Mouse (Mus musculus): ENCODE results near the gene Bank1. TPM values are rescaled to one million over a fixed set of nuclear protein-coding genes. Genes with fewer than 3 reads are reported as not detected.

The Bank1 gene
- total and polyA plus RNA-seq, 3 experiments, result not detected

- TF ChIP-seq SIN3A (IDR thresholded peaks at IDR 0.05; ENCODE audit: low read length), result no peak
- TF ChIP-seq BHLHE40 (IDR thresholded peaks at IDR 0.05; ENCODE audit: borderline replicate concordance, low read depth, low read length), result no peak
- TF ChIP-seq NELFE (IDR thresholded peaks at IDR 0.05; ENCODE audit: low read depth, low read length), result no peak
- TF ChIP-seq USF2 (IDR thresholded peaks at IDR 0.05; ENCODE audit: borderline replicate concordance in 1 of 2, insufficient read depth in 1 of 2, low read depth in 1 of 2, low read length in 2 of 2), result no peak
- H3K4me3 ChIP-seq (ENCODE audit: control insufficient read depth in 1 of 2, insufficient read depth in 1 of 2, low read depth in 2 of 2, low read length in 2 of 2), result no peak overlapping the region
- no peak for DNase-seq (ENCODE audit: low read depth, low spot score)
- H3K9me3 ChIP-seq (replicated peaks; ENCODE audit: insufficient read depth, low read length), result no peaks in the 10 kb centered on the region
- no peaks in the 10 kb centered on the region for H3K4me1 ChIP-seq (ENCODE audit: control insufficient read depth in 1 of 2, insufficient read depth in 2 of 2, low read length in 2 of 2)
- H3K27ac ChIP-seq (ENCODE audit: control insufficient read depth, low read depth, low read length), result no peak overlapping the region
- H3K79me2 ChIP-seq (ENCODE audit: control insufficient read depth, insufficient read depth, low read length, poor library complexity), result no peaks in the 10 kb centered on the region
- no peak overlapping the region for H3K9ac ChIP-seq (ENCODE audit: control insufficient read depth, low read depth, low read length, poor library complexity, severe bottlenecking)
- peaks cover 0 to 6% of the 10 kb centered on the region in 2 experiments; a peak in 2 of 4 replicates for H3K36me3 ChIP-seq (ENCODE audit: control insufficient read depth in 1 of 2, insufficient read depth in 2 of 2, low read length in 2 of 2)
- no peaks in the 10 kb centered on the region; a peak in 1 of 4 replicates for H3K27me3 ChIP-seq (ENCODE audit: control insufficient read depth in 1 of 2, insufficient read depth in 2 of 2, low read length in 2 of 2)
These were observed 68.1 kb downstream of the Bank1 start for GRCm38 (mm10) chr3:136257761-136258160.

- no peaks in the 10 kb centered on the region for H3K9me3 ChIP-seq (replicated peaks; ENCODE audit: insufficient read depth, low read length)
These were observed 71.2 kb downstream of the Bank1 start for GRCm38 (mm10) chr3:136254713-136255112.

GRCm38 (mm10) chr3:136252820-136253219, 73.0 kb downstream of the Bank1 start:
- no peaks in the 10 kb centered on the region for H3K9me3 ChIP-seq (replicated peaks; ENCODE audit: insufficient read depth, low read length)

More at GRCm38 (mm10) chr3:136254713-136255112, 71.2 kb downstream of the Bank1 start:
- Histone ChIP-seq H3K4me3 (ENCODE audit: control insufficient read depth in 1 of 2, insufficient read depth in 1 of 2, low read depth in 2 of 2, low read length in 2 of 2) (no peak overlapping the region), H3K9ac (ENCODE audit: control insufficient read depth, low read depth, low read length, poor library complexity, severe bottlenecking) (no peak overlapping the region), H3K27me3 (ENCODE audit: control insufficient read depth in 1 of 2, insufficient read depth in 2 of 2, low read length in 2 of 2) (no peaks in the 10 kb centered on the region), H3K79me2 (ENCODE audit: control insufficient read depth, insufficient read depth, low read length, poor library complexity) (no peaks in the 10 kb centered on the region), H3K27ac (ENCODE audit: control insufficient read depth, low read depth, low read length) (no peak overlapping the region), H3K36me3 (ENCODE audit: control insufficient read depth in 1 of 2, insufficient read depth in 2 of 2, low read length in 2 of 2) (peaks cover 0 to 13% of the 10 kb centered on the region in 2 experiments; a peak in 2 of 4 replicates), H3K4me1 (ENCODE audit: control insufficient read depth in 1 of 2, insufficient read depth in 2 of 2, low read length in 2 of 2) (peaks cover 0 to 4% of the 10 kb centered on the region in 2 experiments; a peak in 1 of 4 replicates)
- TF ChIP-seq POLR2AphosphoS5 (IDR thresholded peaks at IDR 0.05; ENCODE audit: borderline replicate concordance, low read depth, low read length) (no peak), SIN3A (IDR thresholded peaks at IDR 0.05; ENCODE audit: low read length) (no peak), EP300 (IDR thresholded peaks at IDR 0.05; ENCODE audit: low read depth in 1 of 2, low read length in 2 of 2) (no peak), MXI1 (IDR thresholded peaks at IDR 0.05; ENCODE audit: low read depth, low read length) (no peak), ZMIZ1 (IDR thresholded peaks at IDR 0.05; ENCODE audit: low read depth, low read length) (no peak), TAL1 (IDR thresholded peaks at IDR 0.05; ENCODE audit: low read length) (no peak), UBTF (IDR thresholded peaks at IDR 0.05; ENCODE audit: borderline replicate concordance, insufficient read depth, low read depth, low read length) (no peak), MEF2A (IDR thresholded peaks at IDR 0.05; ENCODE audit: extremely low read depth, insufficient replicate concordance, low read depth, low read length, poor library complexity, severe bottlenecking) (no peak), TCF12 (IDR thresholded peaks at IDR 0.05; ENCODE audit: low read depth, low read length) (no peak), CHD2 (IDR thresholded peaks at IDR 0.05; ENCODE audit: low read length) (no peak), MAX (IDR thresholded peaks at IDR 0.05; ENCODE audit: low read length) (no peak), HCFC1 (IDR thresholded peaks at IDR 0.05; ENCODE audit: low read depth, low read length) (no peak), ZNF384 (IDR thresholded peaks at IDR 0.05; ENCODE audit: low read depth, low read length) (no peak), RCOR1 (IDR thresholded peaks at IDR 0.05; ENCODE audit: low read depth, low read length) (no peak), GATA1 (IDR thresholded peaks at IDR 0.05; ENCODE audit: low read depth, low read length) (no peak), CTCF (IDR thresholded peaks at IDR 0.05 in 2 of 3, conservative IDR thresholded peaks at IDR 0.05 in 1 of 3; ENCODE audit: control insufficient read depth in 1 of 3, insufficient read depth in 1 of 3, low read depth in 2 of 3, low read length in 3 of 3, poor library complexity in 1 of 3, severe bottlenecking in 1 of 3) (no peak), E2F4 (IDR thresholded peaks at IDR 0.05; ENCODE audit: borderline replicate concordance, low read depth, low read length) (no peak), POLR2A (IDR thresholded peaks at IDR 0.05; ENCODE audit: control insufficient read depth in 1 of 2, insufficient read depth in 1 of 2, low read depth in 1 of 2, low read length in 2 of 2, poor library complexity in 1 of 2) (no peak), GABPA (IDR thresholded peaks at IDR 0.05; ENCODE audit: low read depth, low read length) (no peak)
- DNase-seq (ENCODE audit: low read depth, low spot score), result no peak

More at GRCm38 (mm10) chr3:136252820-136253219, 73.0 kb downstream of the Bank1 start:
- H3K36me3 ChIP-seq (ENCODE audit: control insufficient read depth in 1 of 2, insufficient read depth in 2 of 2, low read length in 2 of 2), result peaks cover 0 to 13% of the 10 kb centered on the region in 2 experiments; a peak in 2 of 4 replicates
- no peak overlapping the region for H3K27ac ChIP-seq (ENCODE audit: control insufficient read depth, low read depth, low read length)
- H3K27me3 ChIP-seq (ENCODE audit: control insufficient read depth in 1 of 2, insufficient read depth in 2 of 2, low read length in 2 of 2), result no peaks in the 10 kb centered on the region
- H3K9ac ChIP-seq (ENCODE audit: control insufficient read depth, low read depth, low read length, poor library complexity, severe bottlenecking), result peak overlapping the region; percentile 42
- TF ChIP-seq GATA1 (IDR thresholded peaks at IDR 0.05; ENCODE audit: low read depth, low read length) (peak; percentile 59), EP300 (IDR thresholded peaks at IDR 0.05; ENCODE audit: low read depth in 1 of 2, low read length in 2 of 2) (peak; percentile 47; a peak in 3 of 4 replicates), MYC (IDR thresholded peaks at IDR 0.05; ENCODE audit: low read depth, low read length) (peak; percentile 80; the same call in 1 of the 2 replicates), MAX (IDR thresholded peaks at IDR 0.05; ENCODE audit: low read length) (0 out of 2 replicates have a peak, but pooled peaks have one; percentile 45), SIN3A (IDR thresholded peaks at IDR 0.05; ENCODE audit: low read length) (no peak), POLR2A (IDR thresholded peaks at IDR 0.05; ENCODE audit: control insufficient read depth in 1 of 2, insufficient read depth in 1 of 2, low read depth in 1 of 2, low read length in 2 of 2, poor library complexity in 1 of 2) (no peak), ETS1 (IDR thresholded peaks at IDR 0.05; ENCODE audit: low read depth, low read length) (peak; percentile 65; the same call in 1 of the 2 replicates)
- peak; percentile 65 for DNase-seq (ENCODE audit: low read depth, low spot score)
- peaks cover 0 to 4% of the 10 kb centered on the region in 2 experiments; a peak in 1 of 4 replicates for H3K4me1 ChIP-seq (ENCODE audit: control insufficient read depth in 1 of 2, insufficient read depth in 2 of 2, low read length in 2 of 2)
- H3K79me2 ChIP-seq (ENCODE audit: control insufficient read depth, insufficient read depth, low read length, poor library complexity), result no peaks in the 10 kb centered on the region
- no peak overlapping the region for H3K4me3 ChIP-seq (ENCODE audit: control insufficient read depth in 1 of 2, insufficient read depth in 1 of 2, low read depth in 2 of 2, low read length in 2 of 2)
